Mouse (Mus musculus): Measurements from ENCODE around the gene Lix1l. TPM values are rescaled to one million over a fixed set of nuclear protein-coding genes. Genes with fewer than 3 reads are reported as not detected.

Gene Lix1l
- 3.8 TPM for polyA plus RNA-seq (2014; fragmentation: Illumina TruSeq; extraction: RNeasy Lipid Tissue Mini Kit (QIAGEN cat#74804); ENCODE audit: low read depth, low replicate concordance)

DNA sequence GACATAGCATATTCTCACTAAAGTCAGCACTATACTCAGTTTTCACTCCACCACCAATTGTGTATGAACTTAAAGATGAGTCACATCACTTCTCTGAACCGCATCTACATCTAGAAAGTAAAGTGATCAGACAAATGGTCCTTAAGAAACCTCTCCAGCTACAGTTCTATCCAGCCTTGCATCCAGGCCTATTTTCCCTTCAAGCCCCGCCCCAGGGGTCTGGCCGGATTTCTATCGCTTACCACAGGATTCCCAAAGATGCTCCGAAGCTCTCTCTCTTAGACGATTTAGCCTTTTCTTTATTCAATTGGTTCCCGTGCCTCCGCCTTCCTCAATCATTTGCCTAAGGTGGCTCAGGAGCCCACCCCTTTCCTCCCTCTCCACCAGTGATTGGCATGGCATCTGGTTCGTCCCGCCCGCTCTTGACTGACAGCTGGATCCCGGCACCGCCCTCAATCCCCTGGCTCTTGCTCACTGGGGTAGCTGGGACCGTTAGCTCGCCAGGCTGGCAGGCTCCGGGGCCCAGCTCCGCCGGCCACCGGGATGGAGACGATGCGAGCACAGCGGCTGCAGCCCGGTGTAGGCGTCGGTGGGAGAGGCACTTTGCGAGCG, at the start of gene Lix1l:
TSS of gene Lix1l (plus strand) at position 511 of the 612 bp plus-strand sequence.

DNA sequence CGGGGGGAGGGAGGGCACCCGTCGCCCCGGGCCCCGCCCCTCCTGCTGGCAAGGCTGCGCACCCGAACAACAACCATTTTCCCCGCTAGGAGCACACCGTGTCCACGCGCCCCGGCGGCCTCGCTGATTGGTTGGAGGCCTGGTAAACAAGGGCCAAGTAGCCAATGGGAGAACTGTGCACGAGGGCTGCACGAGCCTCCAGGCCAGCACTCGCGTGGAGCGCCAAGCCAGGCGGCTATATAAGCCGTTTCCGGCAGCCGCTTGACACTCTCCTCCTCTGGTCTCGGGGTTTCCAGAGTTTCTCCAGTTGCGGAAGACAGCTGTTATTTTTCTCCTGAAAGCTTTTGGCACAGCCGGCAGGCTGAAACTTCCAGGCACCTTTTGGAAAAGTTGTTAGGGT, 43.3 kb upstream of the Lix1l start, which contains the start of gene Txnip:
TSS of gene Txnip (plus strand) at position 264 of the 400 bp plus-strand sequence.

DNA sequence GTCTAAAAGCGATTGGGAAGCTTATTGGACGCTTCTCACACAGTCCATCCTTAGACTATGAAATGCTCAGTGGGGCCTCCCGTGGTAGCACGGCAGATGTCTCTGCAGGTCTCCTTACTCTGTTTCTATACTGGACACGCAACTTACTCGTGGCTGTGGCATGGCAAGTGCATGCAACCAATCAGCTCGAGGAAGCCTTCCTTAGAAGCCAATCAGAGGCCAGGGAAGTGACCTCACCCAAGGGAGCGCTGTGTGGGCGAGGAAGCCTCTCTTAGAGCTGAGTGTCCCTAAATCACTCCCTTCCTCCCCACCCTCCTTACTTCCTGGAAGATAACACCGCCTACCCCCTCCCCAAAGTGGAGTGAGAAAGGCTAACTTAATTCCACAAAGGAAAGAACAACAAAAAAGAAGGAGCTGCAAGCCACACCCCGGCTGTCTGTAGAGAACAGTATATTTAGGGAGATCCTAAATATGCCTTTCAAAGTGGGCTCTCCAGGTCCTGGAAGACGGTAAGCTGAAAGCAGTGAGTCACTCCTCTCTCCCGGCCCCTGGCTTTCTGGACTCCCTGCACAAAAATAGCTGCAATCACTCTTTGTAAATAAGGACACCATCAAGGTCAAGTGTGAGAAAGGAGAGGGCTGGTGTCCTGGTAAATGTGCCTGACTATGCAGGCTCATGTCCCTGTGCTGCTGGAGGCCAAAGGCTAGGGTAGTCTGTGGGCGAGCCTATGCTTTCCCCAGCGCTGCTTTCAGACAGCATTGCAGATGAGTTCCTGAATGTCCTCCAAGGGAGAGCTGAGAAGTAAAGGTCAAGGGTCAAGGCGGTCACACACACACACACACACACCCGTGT, 24.0 kb upstream of the Lix1l start, which contains the start of gene Gm16253:
TSS of gene Gm16253 (plus strand) at position 295 of the 852 bp plus-strand sequence.

DNA sequence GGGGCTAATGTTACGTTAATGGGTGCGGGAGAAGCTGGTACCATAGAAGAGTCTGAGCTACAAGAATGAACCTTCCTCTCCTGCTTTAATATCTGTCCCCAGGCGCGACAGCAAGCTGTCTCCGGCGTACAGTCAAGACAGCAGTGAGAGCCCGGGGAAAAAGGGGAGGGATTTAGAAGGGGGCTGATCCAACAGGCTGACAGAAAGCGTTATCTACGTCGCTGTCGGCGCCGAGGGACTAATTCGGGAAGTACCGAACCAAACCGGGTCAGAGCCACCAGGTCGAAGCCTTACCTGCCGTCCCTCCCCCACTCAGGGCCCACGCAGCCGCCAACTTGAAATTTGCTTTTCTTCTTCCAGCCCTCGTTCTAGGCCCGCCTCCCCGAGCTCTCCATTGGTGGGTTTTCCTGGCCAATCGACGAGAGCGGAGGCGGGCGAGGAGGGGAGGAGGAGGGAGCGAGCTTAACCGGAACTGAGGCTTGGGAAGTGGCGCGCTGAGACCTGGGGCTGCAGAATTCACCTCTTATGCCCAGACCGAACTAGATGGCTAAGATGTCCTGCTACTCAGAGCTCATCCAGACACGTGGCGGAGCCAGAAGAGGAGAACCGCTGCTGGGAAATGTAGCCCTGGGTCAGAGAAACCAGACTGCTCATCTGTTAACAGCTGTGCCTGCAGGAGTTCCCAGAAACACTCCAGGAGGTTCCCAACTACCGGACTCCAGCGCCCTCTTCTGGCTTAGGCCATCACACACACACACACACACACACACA, 7.0 kb upstream of the Lix1l start, which contains the start of gene Polr3gl:
TSS of gene Polr3gl (minus strand) at position 392 of the 771 bp plus-strand sequence.

DNA sequence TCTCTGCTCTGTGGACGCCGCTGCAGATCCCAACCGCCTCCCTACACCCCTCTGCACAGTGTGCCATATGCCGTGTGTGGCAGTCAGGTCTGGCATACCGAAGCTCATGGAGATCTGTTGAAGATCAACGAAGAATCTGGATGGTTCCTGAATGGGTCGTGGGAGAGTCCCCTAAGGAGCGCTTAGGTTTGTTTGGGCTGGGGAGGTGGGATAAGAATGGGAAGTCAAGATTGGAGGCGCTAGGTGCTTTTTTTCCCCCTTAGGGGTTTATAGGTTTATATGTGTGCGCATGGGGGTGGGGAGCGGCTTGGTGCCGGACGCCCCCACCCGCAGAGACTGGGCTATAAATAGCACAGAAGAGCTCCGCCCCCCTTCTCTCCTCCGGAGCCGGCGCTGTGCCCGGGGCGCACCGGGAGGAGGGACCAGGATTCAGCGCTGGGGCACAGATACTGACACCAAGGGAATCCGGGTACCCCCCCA, 4.7 kb upstream of the Lix1l start, which contains the start of gene Ankrd34a:
TSS of gene Ankrd34a (plus strand) at position 409 of the 480 bp plus-strand sequence.

DNA sequence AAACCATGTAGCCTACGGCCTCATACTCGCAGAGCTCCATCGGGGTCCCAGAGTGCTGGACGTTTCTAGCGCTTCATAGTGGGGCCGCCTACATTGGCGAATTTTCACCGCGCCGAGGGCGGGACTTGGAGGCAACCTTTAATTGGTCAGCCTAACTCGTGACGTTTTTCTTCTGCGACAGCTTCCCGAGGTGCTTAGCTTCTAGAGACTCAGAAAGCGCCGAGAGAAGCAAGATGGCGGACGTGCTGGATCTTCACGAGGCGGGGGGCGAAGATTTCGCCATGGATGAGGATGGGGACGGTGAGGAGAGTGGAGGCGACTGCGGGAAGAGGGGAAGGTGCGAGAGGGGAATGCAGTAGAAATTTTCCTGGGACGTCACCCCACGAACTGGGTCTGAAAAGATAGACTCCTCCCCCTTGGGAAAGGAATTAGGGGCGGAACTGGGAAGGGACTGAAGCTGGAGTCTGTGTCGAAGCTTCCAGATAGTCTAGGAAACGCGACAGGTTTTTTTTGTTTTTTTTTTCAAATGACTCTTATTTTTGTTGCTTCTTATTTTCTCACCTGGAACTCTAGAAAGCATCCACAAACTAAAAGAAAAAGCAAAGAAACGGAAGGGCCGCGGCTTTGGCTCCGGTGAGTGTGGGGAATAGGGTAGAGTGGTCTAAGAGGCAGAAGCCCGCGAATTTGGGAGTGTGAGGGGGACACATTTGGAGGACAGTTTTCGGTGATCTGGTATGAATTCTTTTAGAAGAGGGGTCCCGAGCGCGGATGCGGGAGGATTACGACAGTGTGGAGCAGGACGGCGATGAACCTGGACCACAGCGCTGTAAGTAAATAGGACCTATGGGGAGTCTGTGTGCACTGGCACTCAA, 29.0 kb downstream of the Lix1l start, which contains the start of gene Rbm8a:
TSS of gene Rbm8a (plus strand) at position 205 of the 872 bp plus-strand sequence.

DNA sequence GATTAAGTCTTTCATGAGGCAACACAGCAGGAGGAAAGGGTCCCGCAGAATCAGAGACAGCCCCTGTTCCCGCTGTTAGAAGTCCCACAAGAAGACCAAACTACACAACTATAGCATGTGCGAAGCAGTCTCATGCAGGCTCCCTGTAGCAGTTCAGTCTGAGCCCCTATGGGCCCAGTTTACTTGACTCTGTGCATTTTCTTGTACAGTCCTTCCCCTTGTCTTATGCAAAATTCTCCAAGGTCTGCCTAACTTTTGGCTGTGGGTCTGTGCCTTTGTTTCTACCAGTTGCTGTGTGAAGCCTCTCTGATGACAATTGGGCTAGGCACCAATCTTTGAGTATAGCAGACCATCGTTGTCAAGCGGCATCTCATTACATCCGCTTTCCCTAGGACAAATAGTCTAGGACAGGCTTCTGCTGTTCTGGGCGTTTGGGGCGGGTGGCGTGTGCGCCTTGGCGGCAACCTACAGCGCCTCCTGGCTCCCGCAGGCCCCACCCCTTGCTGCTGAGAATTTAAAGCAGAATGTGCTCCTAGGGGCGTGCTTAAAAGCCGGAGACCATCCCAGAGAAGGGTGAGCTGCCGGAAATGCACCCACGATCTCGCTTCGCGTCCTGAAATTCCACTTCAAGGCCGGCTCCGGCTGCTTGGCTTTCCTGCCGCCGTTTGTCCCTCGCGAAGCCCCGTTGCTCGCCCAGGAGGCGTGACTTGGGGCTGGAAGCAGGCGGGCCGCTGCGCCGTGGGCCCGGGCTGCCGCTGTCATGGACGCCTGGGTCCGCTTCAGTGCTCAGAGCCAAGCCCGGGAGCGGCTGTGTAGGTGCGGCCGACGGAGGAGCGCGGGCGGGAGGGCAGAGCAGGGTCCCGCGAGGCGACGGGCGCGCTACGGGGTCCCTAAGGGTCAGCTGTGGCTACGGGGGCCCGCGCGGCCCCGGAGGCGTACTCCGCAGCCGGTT, 34.3 kb downstream of the Lix1l start, which contains the start of the genes Pex11b and Gm42957:
TSS of gene Pex11b (plus strand) at position 449 of the 952 bp plus-strand sequence.
TSS of gene Gm42957 (plus strand) at position 547 of the 952 bp plus-strand sequence.

DNA sequence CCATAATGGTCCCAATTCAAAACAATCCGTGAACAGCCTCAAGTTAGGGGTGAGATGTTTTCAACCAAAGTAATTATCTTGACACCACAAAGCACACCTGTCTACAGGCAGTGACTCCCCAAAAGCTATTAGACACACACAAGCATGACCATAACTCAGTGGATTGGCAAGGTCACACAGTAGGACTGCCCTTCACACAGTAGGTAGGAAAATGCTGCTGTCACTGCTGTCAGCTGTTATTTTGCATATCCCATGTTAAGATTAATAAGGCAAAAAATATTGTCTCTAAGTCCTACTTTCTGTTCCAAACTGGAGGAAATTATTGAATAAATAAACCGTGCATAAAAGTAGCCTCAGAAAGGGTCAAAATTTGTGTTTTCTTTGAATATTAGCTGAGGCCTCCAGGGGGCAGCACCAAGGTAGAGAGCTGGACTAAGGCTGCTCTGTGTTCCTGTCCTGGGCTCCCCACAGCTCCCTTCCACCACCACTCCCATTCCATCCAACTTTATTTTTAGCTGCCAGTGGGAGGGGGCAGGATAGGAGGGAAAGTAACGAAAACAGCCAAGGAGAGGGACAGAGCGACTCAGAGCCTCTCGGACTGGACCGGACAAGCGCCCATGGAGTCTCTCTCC, 44.2 kb downstream of the Lix1l start, which contains the start of gene Itga10:
TSS of gene Itga10 (plus strand) at position 567 of the 632 bp plus-strand sequence.

DNA sequence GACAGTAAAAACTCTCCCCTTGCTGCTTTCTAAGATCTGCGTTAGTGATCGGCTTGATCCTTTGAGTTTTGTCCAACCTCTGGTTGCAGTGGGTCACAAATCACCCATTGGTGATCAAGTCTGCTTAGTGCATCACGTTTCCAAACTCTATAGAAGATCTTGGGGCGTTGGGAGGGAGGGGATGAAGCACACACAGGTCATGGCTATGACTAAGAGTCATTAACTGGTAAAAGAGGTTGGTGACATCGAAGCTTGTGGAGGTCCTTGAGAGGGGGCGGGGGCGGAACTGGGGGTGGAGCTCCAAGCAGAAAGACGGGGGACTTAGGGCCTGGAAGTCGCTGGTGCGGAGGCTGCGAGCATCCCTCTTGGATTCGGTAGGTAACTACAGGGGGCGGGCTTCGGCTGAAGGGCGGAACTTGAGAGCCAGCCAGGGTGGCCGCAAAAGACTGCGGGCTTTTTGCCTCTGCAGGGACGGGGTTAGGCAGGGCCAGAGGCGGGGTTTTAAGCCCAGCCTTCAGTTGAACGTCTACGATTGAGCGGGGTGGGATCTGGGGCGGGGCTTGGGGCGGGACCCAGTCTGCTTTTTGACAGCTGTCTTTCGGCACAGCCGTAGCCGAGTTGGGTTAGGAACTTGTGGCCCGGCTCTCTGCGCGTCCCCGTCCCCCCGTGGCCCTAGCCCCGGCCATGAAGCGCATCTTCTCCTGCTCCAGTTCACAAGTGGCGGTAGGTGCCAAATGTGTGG, 68.9 kb downstream of the Lix1l start, which contains the start of gene Ankrd35:
TSS of gene Ankrd35 (plus strand) at position 405 of the 742 bp plus-strand sequence.

Other genes starting within 250 kb of the Lix1l start
- gene BC107364, start 148.8 kb upstream of the Lix1l start, polyA plus RNA-seq (2014; fragmentation: Illumina TruSeq; extraction: RNeasy Lipid Tissue Mini Kit (QIAGEN cat#74804); ENCODE audit: low read depth, low replicate concordance), result not detected
- 65.1 TPM for gene Hfe2, start 76.0 kb upstream of the Lix1l start, polyA plus RNA-seq (2014; fragmentation: Illumina TruSeq; extraction: RNeasy Lipid Tissue Mini Kit (QIAGEN cat#74804); ENCODE audit: low read depth, low replicate concordance)
- 30.9 TPM for gene Txnip, start 43.2 kb upstream of the Lix1l start, polyA plus RNA-seq (2014; fragmentation: Illumina TruSeq; extraction: RNeasy Lipid Tissue Mini Kit (QIAGEN cat#74804); ENCODE audit: low read depth, low replicate concordance)
- gene Gm16253, start 24.2 kb upstream of the Lix1l start, polyA plus RNA-seq (2014; fragmentation: Illumina TruSeq; extraction: RNeasy Lipid Tissue Mini Kit (QIAGEN cat#74804); ENCODE audit: low read depth, low replicate concordance), result not detected
- gene Polr3gl, start 7.0 kb upstream of the Lix1l start, polyA plus RNA-seq (2014; fragmentation: Illumina TruSeq; extraction: RNeasy Lipid Tissue Mini Kit (QIAGEN cat#74804); ENCODE audit: low read depth, low replicate concordance), result 22.8 TPM
- not detected for gene Ankrd34a, start 4.5 kb upstream of the Lix1l start, polyA plus RNA-seq (2014; fragmentation: Illumina TruSeq; extraction: RNeasy Lipid Tissue Mini Kit (QIAGEN cat#74804); ENCODE audit: low read depth, low replicate concordance)
- 21.6 TPM for gene Rbm8a, start 28.8 kb downstream of the Lix1l start, polyA plus RNA-seq (2014; fragmentation: Illumina TruSeq; extraction: RNeasy Lipid Tissue Mini Kit (QIAGEN cat#74804); ENCODE audit: low read depth, low replicate concordance)
- gene Pex11b, start 34.2 kb downstream of the Lix1l start, polyA plus RNA-seq (2014; fragmentation: Illumina TruSeq; extraction: RNeasy Lipid Tissue Mini Kit (QIAGEN cat#74804); ENCODE audit: low read depth, low replicate concordance), result 14.7 TPM
- not detected for gene Gm42957, start 34.3 kb downstream of the Lix1l start, polyA plus RNA-seq (2014; fragmentation: Illumina TruSeq; extraction: RNeasy Lipid Tissue Mini Kit (QIAGEN cat#74804); ENCODE audit: low read depth, low replicate concordance)
- gene Itga10, start 44.4 kb downstream of the Lix1l start, polyA plus RNA-seq (2014; fragmentation: Illumina TruSeq; extraction: RNeasy Lipid Tissue Mini Kit (QIAGEN cat#74804); ENCODE audit: low read depth, low replicate concordance), result 0.26 TPM
- gene Ankrd35, start 69.0 kb downstream of the Lix1l start, polyA plus RNA-seq (2014; fragmentation: Illumina TruSeq; extraction: RNeasy Lipid Tissue Mini Kit (QIAGEN cat#74804); ENCODE audit: low read depth, low replicate concordance), result not detected
- gene Pias3, start 95.2 kb downstream of the Lix1l start, polyA plus RNA-seq (2014; fragmentation: Illumina TruSeq; extraction: RNeasy Lipid Tissue Mini Kit (QIAGEN cat#74804); ENCODE audit: low read depth, low replicate concordance), result 2.7 TPM
- gene Nudt17, start 107.4 kb downstream of the Lix1l start, polyA plus RNA-seq (2014; fragmentation: Illumina TruSeq; extraction: RNeasy Lipid Tissue Mini Kit (QIAGEN cat#74804); ENCODE audit: low read depth, low replicate concordance), result not detected
- 11.7 TPM for gene Polr3c, start 126.5 kb downstream of the Lix1l start, polyA plus RNA-seq (2014; fragmentation: Illumina TruSeq; extraction: RNeasy Lipid Tissue Mini Kit (QIAGEN cat#74804); ENCODE audit: low read depth, low replicate concordance)
- gene Rnf115, start 126.5 kb downstream of the Lix1l start, polyA plus RNA-seq (2014; fragmentation: Illumina TruSeq; extraction: RNeasy Lipid Tissue Mini Kit (QIAGEN cat#74804); ENCODE audit: low read depth, low replicate concordance), result 65.2 TPM
- gene Pdzk1, start 228.1 kb downstream of the Lix1l start, polyA plus RNA-seq (2014; fragmentation: Illumina TruSeq; extraction: RNeasy Lipid Tissue Mini Kit (QIAGEN cat#74804); ENCODE audit: low read depth, low replicate concordance), result 28.7 TPM
- 0.48 TPM for gene Cd160, start 228.2 kb downstream of the Lix1l start, polyA plus RNA-seq (2014; fragmentation: Illumina TruSeq; extraction: RNeasy Lipid Tissue Mini Kit (QIAGEN cat#74804); ENCODE audit: low read depth, low replicate concordance)

Data from liver, adult 10 weeks (tissue).